Comparison of ENCODE assay signal across 25 mouse cellular contexts in the genomic region with DNA sequence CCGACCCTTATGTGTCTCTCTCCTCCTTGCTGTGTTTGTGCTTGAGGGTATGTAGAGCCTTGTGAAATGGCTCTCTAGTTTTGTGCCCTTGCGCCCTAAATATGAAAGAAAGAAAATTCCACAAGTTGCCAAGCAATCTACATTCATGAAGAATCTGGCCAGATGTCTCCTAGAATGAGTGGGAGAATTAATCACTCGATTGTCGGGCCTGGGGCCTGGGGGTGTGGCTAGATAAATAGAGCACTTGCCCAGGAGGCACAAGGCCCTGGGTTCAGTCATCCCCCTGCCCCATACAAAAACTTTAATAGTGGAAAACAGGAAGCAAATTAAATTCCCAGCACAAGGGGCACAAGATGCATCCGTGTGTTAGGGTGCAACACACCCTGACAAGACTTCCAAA. TPM values are rescaled to one million over a fixed set of nuclear protein-coding genes. Genes with fewer than 3 reads are reported as not detected.
A peak's percentile ranks its signal among the peaks of the same experiment; 100 is the strongest.
DNase-seq lines count a peak whose midpoint lies in the region; ATAC-seq lines count a peak whose summit lies in the region.
"Had no signal": no experiment of that assay in that cellular context is flagged by ENCODE, and none has a peak within 500 bp of the region (broad histone marks: within the 10 kb centered on the region; RNA-seq: fewer than 3 reads in every experiment).

No protein-coding gene starts in this region.

- H3K9me3 ChIP-seq in heart, embryonic 10.5 days, result 0 out of 2 replicates have a peak, but pooled peaks cover 4% of the 10 kb centered on the region
- peaks cover 14% of the 10 kb centered on the region for H3K9me3 ChIP-seq in midbrain, embryonic 10.5 days (replicated peaks)
- no peaks in the 10 kb centered on the region; the same call in 1 of the 2 replicates for H3K9me3 ChIP-seq in midbrain, embryonic 11.5 days (ENCODE audit: control insufficient read depth, low read length)
- H3K9me3 ChIP-seq in intestine, embryonic 15.5 days, result no peaks in the 10 kb centered on the region
- H3K9me3 ChIP-seq in stomach, embryonic 16.5 days (replicated peaks; ENCODE audit: control insufficient read depth, low read length), result peaks cover under 1% of the 10 kb centered on the region; the same call in 1 of the 2 replicates
- H3K9me3 ChIP-seq: heart, embryonic 15.5 days had no signal

- H3K4me1 ChIP-seq in heart, embryonic 10.5 days, result peaks cover 19% of the 10 kb centered on the region
- peaks cover 21% of the 10 kb centered on the region for H3K4me1 ChIP-seq in midbrain, embryonic 10.5 days
- peaks cover 12% of the 10 kb centered on the region for H3K4me1 ChIP-seq in midbrain, embryonic 11.5 days (ENCODE audit: control insufficient read depth, insufficient read depth, low read length)
- H3K4me1 ChIP-seq in intestine, embryonic 15.5 days (replicated peaks), result peaks cover 9% of the 10 kb centered on the region; the same call in 1 of the 2 replicates
- peaks cover 4% of the 10 kb centered on the region; the same call in 1 of the 2 replicates for H3K4me1 ChIP-seq in stomach, embryonic 16.5 days (ENCODE audit: control insufficient read depth, insufficient read depth, low read length)

- intact Hi-C loops in heart, postnatal 10 days (cut with DNase I), result no loop called here

- H3K4me2 ChIP-seq in midbrain, embryonic 11.5 days, result no peak overlapping the region
- H3K4me2 ChIP-seq in intestine, embryonic 15.5 days (replicated peaks), result peak overlapping the region; percentile 21; the same call in 1 of the 2 replicates
- no peak overlapping the region for H3K4me2 ChIP-seq in stomach, embryonic 16.5 days (ENCODE audit: low read depth, low read length)
- H3K4me2 ChIP-seq: embryonic facial prominence, embryonic 13.5 days; forebrain, embryonic 13.5 days; heart, embryonic 15.5 days; liver, embryonic 11.5 days; midbrain, embryonic 12.5 days had no signal

- 70% methylated on average over 5 of the region's 5 CpGs for WGBS in heart, embryonic 10.5 days
- 68% methylated on average over 5 of the region's 5 CpGs for WGBS in midbrain, embryonic 10.5 days
- WGBS in midbrain, embryonic 11.5 days, result 71% methylated on average over 5 of the region's 5 CpGs
- 49% methylated on average over 5 of the region's 5 CpGs for WGBS in intestine, embryonic 15.5 days
- WGBS in stomach, embryonic 16.5 days, result 54% methylated on average over 5 of the region's 5 CpGs

- no peaks in the 10 kb centered on the region for H3K27me3 ChIP-seq in heart, embryonic 10.5 days (ENCODE audit: insufficient read depth, poor library complexity, severe bottlenecking)
- peaks cover 16% of the 10 kb centered on the region for H3K27me3 ChIP-seq in midbrain, embryonic 10.5 days (ENCODE audit: low read depth, poor library complexity, severe bottlenecking)
- no peaks in the 10 kb centered on the region for H3K27me3 ChIP-seq in midbrain, embryonic 11.5 days (ENCODE audit: control insufficient read depth, insufficient read depth, low read length)
- H3K27me3 ChIP-seq in intestine, embryonic 15.5 days (replicated peaks), result no peaks in the 10 kb centered on the region
- no peaks in the 10 kb centered on the region for H3K27me3 ChIP-seq in stomach, embryonic 16.5 days (ENCODE audit: control insufficient read depth, insufficient read depth, low read length)
- H3K27me3 ChIP-seq: embryonic facial prominence, embryonic 13.5 days; forebrain, embryonic 13.5 days; heart, embryonic 15.5 days had no signal

- H3K4me3 ChIP-seq in heart, embryonic 10.5 days, result no peak overlapping the region
- no peak overlapping the region for H3K4me3 ChIP-seq in midbrain, embryonic 10.5 days
- no peak overlapping the region for H3K4me3 ChIP-seq in midbrain, embryonic 11.5 days (ENCODE audit: low read depth, low read length)
- no peak overlapping the region for H3K4me3 ChIP-seq in intestine, embryonic 15.5 days (replicated peaks)
- no peak overlapping the region for H3K4me3 ChIP-seq in stomach, embryonic 16.5 days (replicated peaks; ENCODE audit: low read length)
- H3K4me3 ChIP-seq: embryonic facial prominence, embryonic 13.5 days; forebrain, embryonic 13.5 days; heart, adult 2 months; heart, embryonic 15.5 days; midbrain, embryonic 12.5 days; myocyte had no signal

- no peak for ATAC-seq in midbrain, embryonic 11.5 days (ENCODE audit: low FRiP score)
- ATAC-seq in intestine, embryonic 15.5 days, result peak; percentile 57
- ATAC-seq in stomach, embryonic 16.5 days (ENCODE audit: insufficient read depth, low FRiP score), result peak; percentile 9; the same call in 1 of the 2 replicates
- ATAC-seq: forebrain, embryonic 13.5 days; liver, postnatal 0 days had no signal

- DNase-seq in heart, embryonic 10.5 days (ENCODE audit: low spot score), result no peak
- no peak for DNase-seq in heart, postnatal 10 days
- DNase-seq in midbrain, embryonic 10.5 days (ENCODE audit: low spot score), result no peak
- no peak for DNase-seq in midbrain, embryonic 11.5 days (ENCODE audit: low spot score, missing footprints)
- DNase-seq in right cerebral cortex, postnatal 4 days, result no peak
- DNase-seq in natural killer cell, adult 2 months (ENCODE audit: low spot score in 2 of 2), result no peak
- DNase-seq: adrenal gland, postnatal 10 days; cerebellum, postnatal 36 days; embryo, embryonic 11 days; gastrocnemius, postnatal 36 days; heart, adult 2 months; liver, postnatal 0 days; lung, postnatal 10 days; spleen, adult 18-20 months; thymus, adult 18-20 months; thymus, postnatal 36 days had no signal

- H3K9ac ChIP-seq in midbrain, embryonic 11.5 days (ENCODE audit: low read length), result no peak overlapping the region
- no peak overlapping the region for H3K9ac ChIP-seq in intestine, embryonic 15.5 days
- no peak overlapping the region for H3K9ac ChIP-seq in stomach, embryonic 16.5 days (ENCODE audit: low read length)
- H3K9ac ChIP-seq: embryonic facial prominence, embryonic 13.5 days; forebrain, embryonic 13.5 days; heart, embryonic 15.5 days; liver, postnatal 0 days; midbrain, embryonic 12.5 days had no signal

- H3K27ac ChIP-seq in heart, embryonic 10.5 days, result peak overlapping the region; percentile 52; the same call in 1 of the 2 replicates
- peak overlapping the region; percentile 43; the same call in 1 of the 2 replicates for H3K27ac ChIP-seq in midbrain, embryonic 10.5 days (replicated peaks)
- no peak overlapping the region for H3K27ac ChIP-seq in midbrain, embryonic 11.5 days (ENCODE audit: low read depth, low read length)
- peak overlapping the region; percentile 48; the same call in 1 of the 2 replicates for H3K27ac ChIP-seq in intestine, embryonic 15.5 days
- peak overlapping the region; percentile 43 for H3K27ac ChIP-seq in stomach, embryonic 16.5 days (ENCODE audit: low read length)
- H3K27ac ChIP-seq: embryonic facial prominence, embryonic 13.5 days; forebrain, embryonic 13.5 days; heart, adult 2 months; heart, embryonic 15.5 days; kidney, postnatal 0 days; midbrain, embryonic 12.5 days had no signal

- H3K36me3 ChIP-seq in heart, embryonic 10.5 days, result peaks cover 7% of the 10 kb centered on the region; the same call in 1 of the 2 replicates
- H3K36me3 ChIP-seq in midbrain, embryonic 10.5 days, result peaks cover 39% of the 10 kb centered on the region
- H3K36me3 ChIP-seq in midbrain, embryonic 11.5 days (ENCODE audit: control insufficient read depth, insufficient read depth, low read length), result no peaks in the 10 kb centered on the region
- H3K36me3 ChIP-seq in intestine, embryonic 15.5 days, result no peaks in the 10 kb centered on the region; the same call in 1 of the 2 replicates
- H3K36me3 ChIP-seq in stomach, embryonic 16.5 days (ENCODE audit: control insufficient read depth, insufficient read depth, low read length), result peaks cover 5% of the 10 kb centered on the region; the same call in 1 of the 2 replicates
- H3K36me3 ChIP-seq: heart, embryonic 15.5 days had no signal

RNA-seq across cellular contexts. Expression of a gene that starts 56.7 kb away (rescaled TPM):
- polyA plus RNA-seq in heart, embryonic 10.5 days (2016; fragmentation: Nextera tagmentation; extraction: Ambion mirVana), result 16.6 and 20.7 TPM in 2 replicates
- total RNA-seq in heart, postnatal 10 days (2021), result 10 to 100 TPM; 12.2 to 13.0 TPM
- polyA plus RNA-seq in midbrain, embryonic 10.5 days (2016; fragmentation: Nextera tagmentation; extraction: Ambion mirVana), result 28.1 and 30.7 TPM in 2 replicates
- polyA plus RNA-seq in midbrain, embryonic 11.5 days (2014; fragmentation: Nextera tagmentation; extraction: Ambion mirVana), result 12.1 and 13.9 TPM in 2 replicates
- polyA plus RNA-seq in intestine, embryonic 15.5 days (2015; fragmentation: Nextera tagmentation; extraction: Ambion mirVana), result 19.3 and 20.3 TPM in 2 replicates
- 15.7 and 17.4 TPM in 2 replicates for polyA plus RNA-seq in stomach, embryonic 16.5 days (2015; fragmentation: Nextera tagmentation; extraction: Ambion mirVana)
